Mouse (Mus musculus): ENCODE measurements around the gene Nol9. TPM values are rescaled to one million over a fixed set of nuclear protein-coding genes. Genes with fewer than 3 reads are reported as not detected.

Nol9 gene
- polyA plus RNA-seq, 1 experiment = 18.1 TPM

- Histone ChIP-seq H3K4me3 (ENCODE audit: insufficient read depth, low read depth, low read length) (no peak overlapping the region), H3K27me3 (replicated peaks; ENCODE audit: control insufficient read depth, insufficient read depth, low read length) (no peaks in the 10 kb centered on the region), H3K36me3 (ENCODE audit: control insufficient read depth, insufficient read depth, low read length) (no peaks in the 10 kb centered on the region), H3K27ac (ENCODE audit: insufficient read depth, low read depth, low read length) (no peak overlapping the region), H3K4me1 (ENCODE audit: control insufficient read depth, insufficient read depth, low read length) (peaks cover 8% of the 10 kb centered on the region; the same call in 1 of the 2 replicates)
- WGBS = 70% methylated on average over 8 of the region's 8 CpGs
- no peak for DNase-seq
- TF ChIP-seq CTCF (conservative IDR thresholded peaks at IDR 0.05; ENCODE audit: insufficient read depth, insufficient read length, low read depth, low read length) (no peak), POLR2A (IDR thresholded peaks at IDR 0.05; ENCODE audit: low read depth, low read length) (no peak)
Measured at GRCm38 (mm10) chr4:152088556-152089120, 49.5 kb downstream of the Nol9 start.

- WGBS = 80% methylated on average over 9 of the region's 9 CpGs
- peaks cover 8% of the 10 kb centered on the region; the same call in 1 of the 2 replicates for H3K4me1 ChIP-seq (ENCODE audit: control insufficient read depth, insufficient read depth, low read length)
- DNase-seq = no peak
- H3K27me3 ChIP-seq (replicated peaks; ENCODE audit: control insufficient read depth, insufficient read depth, low read length) = no peaks in the 10 kb centered on the region
- H3K27ac ChIP-seq (ENCODE audit: insufficient read depth, low read depth, low read length) = no peak overlapping the region
- H3K36me3 ChIP-seq (ENCODE audit: control insufficient read depth, insufficient read depth, low read length) = no peaks in the 10 kb centered on the region
- TF ChIP-seq CTCF (conservative IDR thresholded peaks at IDR 0.05; ENCODE audit: insufficient read depth, insufficient read length, low read depth, low read length) (no peak), POLR2A (IDR thresholded peaks at IDR 0.05; ENCODE audit: low read depth, low read length) (no peak)
- no peak overlapping the region for H3K4me3 ChIP-seq (ENCODE audit: insufficient read depth, low read depth, low read length)
Measured at GRCm38 (mm10) chr4:152090191-152090590, 51.1 kb downstream of the Nol9 start.

- no peak overlapping the region for H3K4me3 ChIP-seq (ENCODE audit: insufficient read depth, low read depth, low read length)
- no peak overlapping the region for H3K27ac ChIP-seq (ENCODE audit: insufficient read depth, low read depth, low read length)
- no peak for DNase-seq
- H3K36me3 ChIP-seq (ENCODE audit: control insufficient read depth, insufficient read depth, low read length) = no peaks in the 10 kb centered on the region
- no peaks in the 10 kb centered on the region for H3K27me3 ChIP-seq (replicated peaks; ENCODE audit: control insufficient read depth, insufficient read depth, low read length)
- WGBS = 75% methylated on average over 8 of the region's 8 CpGs
- peaks cover 3% of the 10 kb centered on the region; the same call in 1 of the 2 replicates for H3K4me1 ChIP-seq (ENCODE audit: control insufficient read depth, insufficient read depth, low read length)
- TF ChIP-seq CTCF (conservative IDR thresholded peaks at IDR 0.05; ENCODE audit: insufficient read depth, insufficient read length, low read depth, low read length) = no peak
- no peak for TF ChIP-seq POLR2A (IDR thresholded peaks at IDR 0.05; ENCODE audit: low read depth, low read length)
Measured at GRCm38 (mm10) chr4:152092751-152093293, 53.7 kb downstream of the Nol9 start.

GRCm38 (mm10) chr4:152094233-152094632 is 55.1 kb downstream of the Nol9 start:
- Histone ChIP-seq H3K27ac (ENCODE audit: insufficient read depth, low read depth, low read length) (no peak overlapping the region), H3K36me3 (ENCODE audit: control insufficient read depth, insufficient read depth, low read length) (no peaks in the 10 kb centered on the region), H3K4me1 (ENCODE audit: control insufficient read depth, insufficient read depth, low read length) (no peaks in the 10 kb centered on the region; the same call in 1 of the 2 replicates), H3K4me3 (ENCODE audit: insufficient read depth, low read depth, low read length) (no peak overlapping the region), H3K27me3 (replicated peaks; ENCODE audit: control insufficient read depth, insufficient read depth, low read length) (no peaks in the 10 kb centered on the region)
- 72% methylated on average over 12 of the region's 12 CpGs for WGBS
- DNase-seq = no peak
- no peak for TF ChIP-seq POLR2A (IDR thresholded peaks at IDR 0.05; ENCODE audit: low read depth, low read length)
- no peak for TF ChIP-seq CTCF (conservative IDR thresholded peaks at IDR 0.05; ENCODE audit: insufficient read depth, insufficient read length, low read depth, low read length)

- Histone ChIP-seq H3K27ac (ENCODE audit: insufficient read depth, low read depth, low read length) (peak overlapping the region; percentile 73), H3K4me1 (ENCODE audit: control insufficient read depth, insufficient read depth, low read length) (no peaks in the 10 kb centered on the region; the same call in 1 of the 2 replicates), H3K4me3 (ENCODE audit: insufficient read depth, low read depth, low read length) (peak overlapping the region; percentile 61), H3K27me3 (replicated peaks; ENCODE audit: control insufficient read depth, insufficient read depth, low read length) (no peaks in the 10 kb centered on the region), H3K36me3 (ENCODE audit: control insufficient read depth, insufficient read depth, low read length) (no peaks in the 10 kb centered on the region)
- DNase-seq = peak; percentile 84
- WGBS = 46% methylated on average over 27 of the region's 27 CpGs
- TF ChIP-seq CTCF (conservative IDR thresholded peaks at IDR 0.05; ENCODE audit: insufficient read depth, insufficient read length, low read depth, low read length) (peak; percentile 82), POLR2A (IDR thresholded peaks at IDR 0.05; ENCODE audit: low read depth, low read length) (no peak)
Measured at GRCm38 (mm10) chr4:152095937-152096910, 57.1 kb downstream of the Nol9 start.

- TF ChIP-seq POLR2A (IDR thresholded peaks at IDR 0.05; ENCODE audit: low read depth, low read length) (no peak), CTCF (conservative IDR thresholded peaks at IDR 0.05; ENCODE audit: insufficient read depth, insufficient read length, low read depth, low read length) (no peak)
- Histone ChIP-seq H3K27ac (ENCODE audit: insufficient read depth, low read depth, low read length) (peak overlapping the region; percentile 73), H3K4me1 (ENCODE audit: control insufficient read depth, insufficient read depth, low read length) (no peaks in the 10 kb centered on the region; the same call in 1 of the 2 replicates), H3K27me3 (replicated peaks; ENCODE audit: control insufficient read depth, insufficient read depth, low read length) (no peaks in the 10 kb centered on the region), H3K36me3 (ENCODE audit: control insufficient read depth, insufficient read depth, low read length) (no peaks in the 10 kb centered on the region), H3K4me3 (ENCODE audit: insufficient read depth, low read depth, low read length) (peak overlapping the region; percentile 61)
- no peak for DNase-seq
- 59% methylated on average over 6 of the region's 6 CpGs for WGBS
Measured at GRCm38 (mm10) chr4:152096927-152097326, 57.8 kb downstream of the Nol9 start.
